In genomic region chrX:153007021-153007684, GRCm38 (mm10) we compare ENCODE assay signal across 8 mouse cellular contexts. TPM values are rescaled to one million over a fixed set of nuclear protein-coding genes. Genes with fewer than 3 reads are reported as not detected.
DNase-seq lines count a peak whose midpoint lies in the region; ATAC-seq and TF ChIP-seq lines count a peak whose summit lies in the region.

No protein-coding gene starts in this region.

- peak overlapping the region; percentile 75 for H3K27ac ChIP-seq in forebrain, embryonic 11.5 days (ENCODE audit: low read depth, low read length)
- H3K27ac ChIP-seq in heart, embryonic 16.5 days (ENCODE audit: low read length), result peak overlapping the region; percentile 42; the same call in 1 of the 2 replicates
- no peak overlapping the region for H3K27ac ChIP-seq in liver, embryonic 14.5 days
- H3K27ac ChIP-seq in neural tube, embryonic 11.5 days (ENCODE audit: low read depth, low read length), result peak overlapping the region; percentile 64
- H3K27ac ChIP-seq in stomach, postnatal 0 days (replicated peaks), result no peak overlapping the region; the same call in 1 of the 2 replicates

- peak overlapping the region; percentile 69 for H3K9ac ChIP-seq in forebrain, embryonic 11.5 days (ENCODE audit: low read length)
- H3K9ac ChIP-seq in heart, embryonic 16.5 days (ENCODE audit: low read length), result peak overlapping the region; percentile 71
- H3K9ac ChIP-seq in liver, embryonic 14.5 days (replicated peaks), result peak overlapping the region; percentile 23
- peak overlapping the region; percentile 65 for H3K9ac ChIP-seq in neural tube, embryonic 11.5 days (ENCODE audit: low read length)
- H3K9ac ChIP-seq in stomach, postnatal 0 days (ENCODE audit: low read length), result peak overlapping the region; percentile 43; the same call in 1 of the 2 replicates

- H3K4me1 ChIP-seq in forebrain, embryonic 11.5 days (replicated peaks; ENCODE audit: control insufficient read depth, insufficient read depth, low read length), result no peaks in the 10 kb centered on the region
- no peaks in the 10 kb centered on the region for H3K4me1 ChIP-seq in heart, embryonic 16.5 days (ENCODE audit: control insufficient read depth, insufficient read depth, low read length)
- H3K4me1 ChIP-seq in liver, embryonic 14.5 days (replicated peaks; ENCODE audit: control insufficient read depth in 2 of 2, insufficient read depth in 2 of 2, low read length in 1 of 2), result no peaks in the 10 kb centered on the region
- H3K4me1 ChIP-seq in neural tube, embryonic 11.5 days (ENCODE audit: control insufficient read depth, insufficient read depth, low read length), result no peaks in the 10 kb centered on the region
- no peaks in the 10 kb centered on the region for H3K4me1 ChIP-seq in stomach, postnatal 0 days (replicated peaks; ENCODE audit: control insufficient read depth, insufficient read depth)

- 26% methylated on average over 53 of the region's 58 CpGs for WGBS in forebrain, embryonic 11.5 days
- WGBS in heart, embryonic 16.5 days, result 10% methylated on average over 47 of the region's 58 CpGs
- WGBS in liver, embryonic 14.5 days (ENCODE audit: insufficient replicate concordance), result 14% methylated on average over 38 of the region's 58 CpGs
- 18% methylated on average over 32 of the region's 58 CpGs for WGBS in neural tube, embryonic 11.5 days
- 14% methylated on average over 36 of the region's 58 CpGs for WGBS in stomach, postnatal 0 days

- H3K36me3 ChIP-seq in forebrain, embryonic 11.5 days (ENCODE audit: control insufficient read depth, insufficient read depth, low read length), result no peaks in the 10 kb centered on the region
- H3K36me3 ChIP-seq in heart, embryonic 16.5 days (ENCODE audit: control insufficient read depth, insufficient read depth), result no peaks in the 10 kb centered on the region
- H3K36me3 ChIP-seq in liver, embryonic 14.5 days (replicated peaks; ENCODE audit: control insufficient read depth, insufficient read depth, low read depth), result no peaks in the 10 kb centered on the region
- H3K36me3 ChIP-seq in neural tube, embryonic 11.5 days (ENCODE audit: control insufficient read depth, insufficient read depth, low read length), result no peaks in the 10 kb centered on the region
- no peaks in the 10 kb centered on the region for H3K36me3 ChIP-seq in stomach, postnatal 0 days (ENCODE audit: control insufficient read depth, insufficient read depth, low read length)

- TF ChIP-seq CTCF in liver, embryonic 14.5 days (IDR thresholded peaks at IDR 0.05; ENCODE audit: low read depth), result no peak
- no peak for TF ChIP-seq CTCF in stomach, postnatal 0 days (IDR thresholded peaks at IDR 0.05; ENCODE audit: low read depth)

- peak; percentile 49 for DNase-seq in c-Kit-positive CD71-positive TER-119-positive erythroid progenitor cells, embryonic 14.5 days (ENCODE audit: low spot score)
- peak; percentile 82 for DNase-seq in forebrain, embryonic 11.5 days (ENCODE audit: low spot score)
- peak; percentile 61 for DNase-seq in kidney, postnatal 14 days
- peak in 2 of 3 experiments; percentile 24 to 30 for DNase-seq in liver, embryonic 14.5 days (ENCODE audit: low read depth in 3 of 3, low spot score in 3 of 3)
- DNase-seq in neural tube, embryonic 11.5 days (ENCODE audit: low spot score), result peak; percentile 65
- peak; percentile 60 for DNase-seq in stomach, postnatal 0 days (ENCODE audit: low spot score)

- H3K27me3 ChIP-seq in forebrain, embryonic 11.5 days (ENCODE audit: control insufficient read depth, insufficient read depth, low read length), result peaks cover 3% of the 10 kb centered on the region; the same call in 1 of the 2 replicates
- no peaks in the 10 kb centered on the region; the same call in 1 of the 2 replicates for H3K27me3 ChIP-seq in heart, embryonic 16.5 days (ENCODE audit: control insufficient read depth, insufficient read depth, low read length)
- no peaks in the 10 kb centered on the region for H3K27me3 ChIP-seq in liver, embryonic 14.5 days (ENCODE audit: control insufficient read depth, insufficient read depth, low read length)
- no peaks in the 10 kb centered on the region for H3K27me3 ChIP-seq in neural tube, embryonic 11.5 days (ENCODE audit: control insufficient read depth, insufficient read depth, low read length)
- H3K27me3 ChIP-seq in stomach, postnatal 0 days (ENCODE audit: control insufficient read depth, insufficient read depth, low read length), result no peaks in the 10 kb centered on the region

- H3K9me3 ChIP-seq in forebrain, embryonic 11.5 days (ENCODE audit: control insufficient read depth, low read length), result no peaks in the 10 kb centered on the region
- H3K9me3 ChIP-seq in heart, embryonic 16.5 days (replicated peaks; ENCODE audit: control insufficient read depth, low read length), result no peaks in the 10 kb centered on the region
- H3K9me3 ChIP-seq in liver, embryonic 14.5 days (ENCODE audit: control insufficient read depth, low read length), result no peaks in the 10 kb centered on the region
- H3K9me3 ChIP-seq in neural tube, embryonic 11.5 days (ENCODE audit: control insufficient read depth, low read length), result no peaks in the 10 kb centered on the region
- H3K9me3 ChIP-seq in stomach, postnatal 0 days (ENCODE audit: control insufficient read depth, low read length), result no peaks in the 10 kb centered on the region

- ATAC-seq in CD4-positive, CD25-positive, alpha-beta regulatory T cell, adult 4 months, result peak; percentile 45
- ATAC-seq in forebrain, embryonic 11.5 days (replicated peaks; ENCODE audit: low FRiP score), result peak; percentile 87
- ATAC-seq in heart, embryonic 16.5 days (replicated peaks; ENCODE audit: extremely low read depth, insufficient read depth, low FRiP score), result peak; percentile 89
- ATAC-seq in liver, embryonic 14.5 days (ENCODE audit: insufficient read depth), result peak; percentile 91
- peak; percentile 78 for ATAC-seq in neural tube, embryonic 11.5 days (ENCODE audit: insufficient read depth, low FRiP score, low TSS enrichment)
- peak; percentile 78 for ATAC-seq in stomach, postnatal 0 days (ENCODE audit: low FRiP score, low TSS enrichment)

- no peak for TF ChIP-seq EP300 in liver, embryonic 14.5 days (IDR thresholded peaks at IDR 0.05; ENCODE audit: low read depth)
- no peak for TF ChIP-seq EP300 in stomach, postnatal 0 days (optimal IDR thresholded peaks at IDR 0.05)

- peak overlapping the region; percentile 54 for H3K4me3 ChIP-seq in forebrain, embryonic 11.5 days (ENCODE audit: low read depth, low read length)
- peak overlapping the region; percentile 68 for H3K4me3 ChIP-seq in heart, embryonic 16.5 days (ENCODE audit: low read length)
- H3K4me3 ChIP-seq in liver, embryonic 14.5 days (ENCODE audit: insufficient read depth in 1 of 2, low read depth in 2 of 2, low read length in 2 of 2), result peak overlapping the region; percentile 54 to 71
- peak overlapping the region; percentile 53 for H3K4me3 ChIP-seq in neural tube, embryonic 11.5 days (ENCODE audit: low read depth, low read length)
- H3K4me3 ChIP-seq in stomach, postnatal 0 days (ENCODE audit: low read depth, low read length), result peak overlapping the region; percentile 49

- H3K4me2 ChIP-seq in forebrain, embryonic 11.5 days (ENCODE audit: low read depth, low read length, severe bottlenecking), result peak overlapping the region; percentile 43
- H3K4me2 ChIP-seq in heart, embryonic 16.5 days (ENCODE audit: low read depth, low read length), result peak overlapping the region; percentile 77
- peak overlapping the region; percentile 62 for H3K4me2 ChIP-seq in liver, embryonic 14.5 days (ENCODE audit: low read depth)
- H3K4me2 ChIP-seq in neural tube, embryonic 11.5 days (ENCODE audit: low read depth), result peak overlapping the region; percentile 52
- peak overlapping the region; percentile 63 for H3K4me2 ChIP-seq in stomach, postnatal 0 days (replicated peaks; ENCODE audit: low read depth)

RNA-seq across cellular contexts. Expression of gene Usp51, which starts 0.9 kb away (rescaled TPM):
- polyA plus RNA-seq in CD4-positive, CD25-positive, alpha-beta regulatory T cell, adult 4 months (2017; shearing (Covaris generic)), result not detected
- polyA plus RNA-seq in forebrain, embryonic 11.5 days (2014; fragmentation: Nextera tagmentation; extraction: Ambion mirVana), result 6.4 and 8.2 TPM in 2 replicates
- 0.41 and 0.42 TPM in 2 replicates for polyA plus RNA-seq in heart, embryonic 16.5 days (2015; fragmentation: Nextera tagmentation; extraction: Ambion mirVana)
- 0.12 and 0.17 TPM in 2 replicates for polyA plus RNA-seq in liver, embryonic 14.5 days (2012; rRNA removed)
- 0.14 and 0.46 TPM in 2 replicates for polyA plus RNA-seq in liver, embryonic 14.5 days (2014; fragmentation: Nextera tagmentation; extraction: Ambion mirVana)
- 3.7 and 4.0 TPM in 2 replicates for polyA plus RNA-seq in neural tube, embryonic 11.5 days (2014; fragmentation: Nextera tagmentation; extraction: Ambion mirVana)
- 0.30 and 0.31 TPM in 2 replicates for polyA plus RNA-seq in stomach, postnatal 0 days (2015; fragmentation: Nextera tagmentation; extraction: Ambion mirVana)

RNA-seq across cellular contexts. Expression of gene Mageh1, which starts 30.2 kb away (rescaled TPM):
- 1 to 10 TPM; 1.5 to 1.7 TPM for polyA plus RNA-seq in CD4-positive, CD25-positive, alpha-beta regulatory T cell, adult 4 months (2017; shearing (Covaris generic))
- polyA plus RNA-seq in forebrain, embryonic 11.5 days (2014; fragmentation: Nextera tagmentation; extraction: Ambion mirVana), result 85.7 and 90.6 TPM in 2 replicates
- 26.0 and 26.5 TPM in 2 replicates for polyA plus RNA-seq in heart, embryonic 16.5 days (2015; fragmentation: Nextera tagmentation; extraction: Ambion mirVana)
- polyA plus RNA-seq in liver, embryonic 14.5 days (2012; rRNA removed), result 4.4 and 4.5 TPM in 2 replicates
- 5.6 and 5.8 TPM in 2 replicates for polyA plus RNA-seq in liver, embryonic 14.5 days (2014; fragmentation: Nextera tagmentation; extraction: Ambion mirVana)
- polyA plus RNA-seq in neural tube, embryonic 11.5 days (2014; fragmentation: Nextera tagmentation; extraction: Ambion mirVana), result 81.7 and 84.9 TPM in 2 replicates
- polyA plus RNA-seq in stomach, postnatal 0 days (2015; fragmentation: Nextera tagmentation; extraction: Ambion mirVana), result 28.4 and 31.9 TPM in 2 replicates

Comparison
In these comparisons a context has a peak if more than half of its experiments do, and no peak if none do; other contexts are left out.
1. DNase-seq: peak in every context shown above with its lines; median percentile 82 in forebrain, embryonic 11.5 days; 65 in neural tube, embryonic 11.5 days; 61 in kidney, postnatal 14 days; 60 in stomach, postnatal 0 days; 49 in c-Kit-positive CD71-positive TER-119-positive erythroid progenitor cells, embryonic 14.5 days; 27 in liver, embryonic 14.5 days.
2. H3K27ac ChIP-seq: peak in forebrain, embryonic 11.5 days (single experiment), heart, embryonic 16.5 days (single experiment) and neural tube, embryonic 11.5 days (single experiment); none in liver, embryonic 14.5 days (single experiment) and stomach, postnatal 0 days (single experiment).
3. Peak in every context shown above with its lines, with median percentiles within 50 percentile points of each other: ATAC-seq, H3K4me2 ChIP-seq, H3K4me3 ChIP-seq and H3K9ac ChIP-seq.